Mouse (Mus musculus) frontal cortex, postnatal 14 days (tissue): ENCODE results near the gene Smap2.

Source experiments
- DNase-seq, 2 experiments: peaks; one replicate each; pipeline ENCODE4 v3.0.0; 2022; ENCODE audit warnings: low spot score in 2 of 2

Smap2 gene

DNA sequence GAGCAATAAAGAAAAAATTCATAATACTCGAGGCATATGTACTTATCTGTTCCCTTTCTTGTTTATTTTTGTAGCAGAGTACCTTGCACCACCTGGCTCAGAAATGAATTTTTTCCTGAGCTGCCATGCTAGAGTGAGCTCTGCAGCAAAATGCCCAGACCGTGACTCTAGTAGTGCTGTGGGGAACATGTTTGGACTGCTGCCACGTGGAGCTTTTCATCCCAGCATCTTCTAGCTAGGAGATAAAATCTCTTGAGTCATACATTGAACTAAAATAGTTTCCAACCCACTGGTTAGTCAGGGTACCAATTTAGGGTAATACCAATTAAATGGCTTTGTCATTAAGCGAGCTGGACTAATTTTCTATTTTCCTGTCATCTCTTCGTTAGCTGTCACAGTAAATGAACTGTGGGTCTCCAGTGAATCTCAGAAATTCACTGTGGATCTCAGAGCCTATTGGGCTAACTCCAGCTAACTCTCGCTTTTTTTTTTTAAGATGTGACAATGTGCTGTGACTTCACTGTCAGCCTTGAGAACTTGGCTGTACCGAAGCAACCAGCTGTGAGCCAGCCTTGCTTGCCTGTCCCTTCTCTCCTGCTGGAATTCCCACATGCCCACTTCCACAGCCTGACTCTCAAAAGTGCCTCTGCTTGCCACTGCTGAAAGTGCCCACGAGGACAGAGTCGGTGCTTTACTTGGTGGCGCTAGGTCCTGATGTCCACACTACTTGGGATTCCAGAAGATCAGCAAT is 3.2 kb upstream of the Smap2 start:
- no peak for DNase-seq

DNA sequence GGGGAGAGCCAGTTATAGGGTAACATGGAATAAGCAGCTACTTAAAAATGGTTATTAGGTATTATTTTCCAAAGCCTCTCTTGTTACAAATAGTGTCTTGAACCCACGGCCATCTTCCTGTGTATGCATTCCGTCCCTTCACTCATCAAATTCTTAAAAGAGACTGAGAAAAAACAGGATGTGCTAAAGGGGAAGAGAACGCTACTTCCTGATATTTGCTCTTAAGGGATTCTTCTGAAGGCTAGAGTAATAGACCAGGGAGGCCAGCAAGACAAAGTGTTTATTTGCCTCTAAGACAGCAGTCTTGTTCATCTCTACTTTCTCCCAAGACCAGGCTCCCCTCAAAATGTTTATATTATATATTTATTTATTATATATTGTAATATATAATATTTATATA is 1.2 kb upstream of the Smap2 start:
- no peak for DNase-seq

DNA sequence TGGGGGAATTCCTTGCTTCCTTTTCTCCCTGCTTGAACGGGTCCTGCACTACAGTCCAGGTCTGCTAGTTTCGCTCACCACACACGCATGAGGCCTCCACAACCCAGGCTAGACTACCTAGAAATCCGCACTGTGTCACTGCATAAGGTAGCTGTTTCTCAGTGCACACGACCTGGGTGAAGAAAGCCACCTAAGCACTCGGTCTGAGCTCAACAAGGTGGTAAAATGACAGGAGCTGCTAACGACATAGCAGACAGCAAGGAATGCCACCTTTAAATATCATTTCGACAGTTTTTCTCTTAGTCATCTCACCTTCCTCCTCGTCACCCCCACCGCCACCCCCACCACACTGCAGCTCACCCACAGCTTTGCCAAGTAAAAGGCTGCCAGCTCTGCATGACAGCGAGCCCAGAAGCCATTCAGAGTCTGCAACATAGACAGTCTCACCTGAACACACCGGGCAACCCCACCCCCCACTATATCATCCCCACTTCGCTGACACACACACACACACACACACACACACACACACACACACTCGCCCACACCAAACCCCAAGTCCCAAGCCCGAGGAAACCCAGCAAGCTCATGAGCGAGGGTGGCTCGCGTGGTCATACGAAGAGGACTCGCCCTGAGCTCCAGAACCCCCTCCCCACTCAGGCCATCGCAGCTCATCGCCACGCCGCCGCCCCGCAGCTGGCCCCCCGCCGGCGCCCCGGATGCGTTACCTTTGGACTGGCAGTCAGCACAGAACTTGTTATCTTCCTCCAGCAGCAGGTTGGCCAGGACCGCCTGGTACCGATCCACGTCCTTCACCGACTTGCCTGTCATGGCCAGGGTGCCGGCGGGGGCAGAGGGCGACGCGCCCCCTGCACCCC is 787 bp downstream of the Smap2 start:
- DNase-seq, result peak in 1 of 2 experiments; percentile 38

DNA sequence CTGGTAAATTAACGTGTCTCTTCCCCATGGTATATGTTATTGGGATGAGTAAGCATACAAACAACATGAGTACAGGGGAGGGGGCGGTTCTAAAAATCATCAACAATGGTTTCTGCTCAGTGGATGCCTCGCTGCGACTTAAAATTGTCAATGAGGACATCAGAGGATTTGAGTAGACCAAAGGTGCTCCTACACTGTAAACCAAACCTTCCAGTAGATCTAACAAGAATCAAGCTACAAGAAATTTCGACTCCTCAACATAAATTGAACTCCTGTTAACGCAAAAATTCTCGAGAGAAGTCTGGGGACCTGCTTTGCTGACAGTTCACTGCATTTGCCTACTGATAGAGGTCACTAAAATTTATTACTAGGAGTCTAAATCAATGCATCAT is 1.8 kb downstream of the Smap2 start:
- DNase-seq, result no peak

DNA sequence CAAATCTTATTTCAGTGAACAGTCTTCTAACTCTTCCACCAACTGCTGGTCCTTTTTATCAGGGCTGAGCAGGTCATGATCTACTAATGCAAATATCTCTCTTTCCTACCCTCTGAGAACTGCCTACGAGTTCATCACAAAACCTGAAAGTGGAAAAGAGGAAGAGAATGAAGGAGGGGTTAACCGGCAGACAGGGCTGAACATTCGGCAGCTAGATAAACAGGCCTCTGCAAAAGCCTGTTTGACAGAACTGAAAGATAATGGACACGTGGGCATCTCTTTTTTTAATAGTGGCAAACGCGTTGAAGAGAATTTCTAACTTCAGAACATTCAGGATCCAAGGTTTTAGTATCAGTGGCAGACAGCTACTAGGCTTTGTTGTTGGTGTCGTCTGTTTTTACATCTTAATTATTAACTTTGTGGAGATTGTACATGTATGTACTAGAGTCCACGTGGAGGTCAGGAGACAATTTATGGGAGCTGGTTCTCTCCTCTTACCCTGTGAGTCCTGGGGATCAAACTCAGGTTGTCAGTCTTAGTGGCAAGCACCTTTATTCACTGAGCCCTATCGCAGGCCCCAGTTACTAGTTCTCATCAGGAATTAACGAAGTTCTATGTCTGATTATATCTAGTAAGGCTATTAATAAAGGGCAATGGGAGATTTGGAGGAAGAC is 2.3 kb downstream of the Smap2 start:
- DNase-seq, result no peak

DNA sequence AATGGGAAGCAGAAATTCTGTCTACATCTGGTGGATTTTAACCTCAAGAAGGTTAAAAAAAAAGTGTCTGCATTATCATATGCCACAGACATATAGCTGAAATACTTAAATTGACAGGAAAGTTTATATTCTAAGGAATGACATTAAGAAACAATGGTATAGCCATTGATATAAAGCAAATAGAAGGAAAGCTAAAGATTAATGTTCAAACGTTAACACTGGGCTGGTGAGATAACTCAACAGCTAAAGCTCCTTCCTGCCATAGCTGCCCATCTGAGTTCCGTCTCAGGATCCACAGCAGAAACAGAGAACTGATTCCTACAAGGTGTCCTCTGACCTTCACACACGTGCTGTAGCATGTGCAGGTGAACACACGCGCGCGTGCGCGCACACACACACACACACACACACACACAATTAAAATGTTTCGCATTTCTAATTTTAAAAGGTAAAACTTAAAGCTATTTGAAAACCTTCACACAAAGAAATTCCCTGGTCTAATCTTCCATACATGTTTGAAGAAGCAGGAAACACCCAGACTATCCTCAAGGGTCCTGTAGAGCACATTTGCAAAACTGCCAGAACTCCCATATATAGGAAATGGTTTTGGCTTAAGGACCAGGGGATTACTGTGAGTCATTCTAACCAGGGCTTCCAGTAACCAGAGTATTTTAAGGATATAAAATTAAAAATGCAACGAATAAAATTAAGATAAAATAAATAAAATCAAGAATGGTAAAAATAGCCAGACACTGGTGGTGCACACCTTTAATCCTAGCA is 6.1 kb downstream of the Smap2 start:
- DNase-seq, result no peak

DNA sequence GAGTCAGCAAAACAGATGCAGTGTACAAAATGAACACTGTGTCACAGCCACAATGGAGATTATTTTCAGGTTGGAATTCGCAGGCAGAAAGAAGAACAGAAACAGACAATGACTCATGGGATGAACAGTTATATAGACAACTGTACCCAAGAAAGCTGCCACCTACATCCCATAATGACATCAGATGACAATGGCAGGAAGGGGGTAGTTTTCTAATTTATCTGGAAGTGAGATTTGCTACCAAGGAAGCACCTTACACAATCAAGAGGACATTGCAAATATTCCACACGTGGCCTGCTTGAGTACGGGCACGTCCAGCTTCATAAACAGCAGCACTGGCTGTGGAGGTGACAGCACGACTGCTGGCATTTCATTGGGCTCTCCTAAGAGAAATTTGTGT is 7.9 kb downstream of the Smap2 start:
- DNase-seq, result no peak

DNA sequence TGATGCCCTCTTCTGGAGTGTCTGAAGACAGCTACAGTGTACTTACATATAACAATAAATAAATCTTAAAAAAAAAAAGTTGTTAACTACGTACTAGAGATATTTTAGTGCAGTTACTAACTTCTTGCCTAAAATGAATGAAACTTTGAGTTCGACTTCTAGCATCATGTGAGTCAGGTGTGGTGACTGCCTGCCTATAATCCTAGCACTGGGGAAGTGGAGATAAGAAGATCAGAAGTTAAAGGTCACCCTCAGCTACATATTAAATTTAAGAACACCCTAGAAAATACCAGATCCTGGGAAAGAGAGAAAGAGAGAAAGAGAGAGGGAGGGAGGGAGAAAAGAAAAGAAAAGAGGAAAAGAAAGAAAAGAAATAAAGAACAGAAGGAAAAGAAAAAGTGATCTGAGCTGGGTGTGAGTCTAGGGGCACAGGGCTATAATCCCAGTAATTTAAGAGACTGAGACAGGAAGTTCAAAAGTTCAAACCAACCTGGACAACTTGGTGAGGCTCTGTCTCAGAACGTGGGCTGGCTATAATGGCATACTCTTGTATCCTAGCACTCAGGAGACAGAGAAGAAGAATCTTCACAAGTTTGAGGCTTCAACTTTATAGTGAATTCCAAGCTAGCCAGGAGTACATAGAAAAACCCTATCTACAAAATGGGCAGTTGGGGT is 8.8 kb downstream of the Smap2 start:
- DNase-seq, result no peak

DNA sequence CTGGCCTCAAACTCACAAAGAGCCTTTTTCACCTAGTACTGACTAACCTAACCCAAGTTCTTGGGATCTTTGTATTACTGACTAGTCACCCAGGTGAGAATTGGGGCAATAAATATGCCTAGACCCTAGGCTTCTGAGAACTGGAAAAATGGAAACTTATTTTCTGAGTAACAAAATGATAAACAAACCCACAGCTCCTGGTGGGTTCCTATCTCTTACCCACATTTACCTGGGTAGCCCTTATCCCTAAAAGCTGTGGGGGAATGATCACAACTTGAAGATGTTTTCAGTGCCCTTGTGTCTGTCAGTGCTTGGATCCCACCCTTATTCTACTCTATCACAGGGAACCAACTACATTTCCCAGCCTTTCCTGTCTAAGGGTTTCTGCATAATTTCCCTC is 10.0 kb downstream of the Smap2 start:
- DNase-seq, result no peak

DNA sequence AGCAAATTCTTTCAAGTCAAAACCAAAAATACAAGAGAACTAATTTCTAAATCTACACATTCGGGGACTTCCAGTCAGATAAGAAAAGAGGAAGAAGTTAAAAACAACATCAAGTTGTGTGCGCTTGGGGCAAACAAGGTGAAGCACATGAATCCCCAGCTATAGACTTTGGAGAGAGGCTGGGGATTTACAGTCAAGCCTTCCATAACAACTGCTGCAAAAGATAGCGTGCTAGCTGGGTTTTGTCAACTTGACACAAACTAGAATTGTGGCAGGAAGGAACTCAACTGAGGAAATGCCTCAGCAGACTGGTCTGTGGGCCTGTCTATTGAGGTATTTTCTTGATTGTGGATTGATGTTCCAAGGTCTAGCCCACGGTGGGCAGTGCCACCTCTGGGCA is 12.4 kb downstream of the Smap2 start:
- DNase-seq, result no peak

DNA sequence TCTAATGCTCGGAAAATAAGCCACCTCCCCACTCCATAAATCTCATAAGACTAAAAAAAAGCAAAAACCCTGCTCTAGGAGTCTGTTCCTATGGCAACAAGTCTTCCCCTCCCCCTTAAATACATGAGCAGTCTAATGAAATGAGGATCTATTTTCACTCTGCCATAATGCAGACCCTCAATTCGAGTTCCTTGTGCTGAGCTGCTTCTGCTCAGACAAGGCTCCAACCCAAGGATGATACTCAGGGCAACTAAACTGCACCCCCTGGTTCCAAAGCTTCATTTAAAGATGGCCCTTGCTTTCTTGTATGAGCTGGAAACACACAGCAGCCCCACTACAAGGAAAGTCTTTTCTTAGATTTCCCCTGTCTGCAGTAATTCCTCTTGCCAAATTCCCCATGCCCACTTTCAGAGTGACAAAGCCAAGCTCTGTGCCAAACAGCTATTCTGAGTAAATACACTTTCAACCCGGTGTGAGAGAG is 13.4 kb downstream of the Smap2 start:
- no peak for DNase-seq

DNA sequence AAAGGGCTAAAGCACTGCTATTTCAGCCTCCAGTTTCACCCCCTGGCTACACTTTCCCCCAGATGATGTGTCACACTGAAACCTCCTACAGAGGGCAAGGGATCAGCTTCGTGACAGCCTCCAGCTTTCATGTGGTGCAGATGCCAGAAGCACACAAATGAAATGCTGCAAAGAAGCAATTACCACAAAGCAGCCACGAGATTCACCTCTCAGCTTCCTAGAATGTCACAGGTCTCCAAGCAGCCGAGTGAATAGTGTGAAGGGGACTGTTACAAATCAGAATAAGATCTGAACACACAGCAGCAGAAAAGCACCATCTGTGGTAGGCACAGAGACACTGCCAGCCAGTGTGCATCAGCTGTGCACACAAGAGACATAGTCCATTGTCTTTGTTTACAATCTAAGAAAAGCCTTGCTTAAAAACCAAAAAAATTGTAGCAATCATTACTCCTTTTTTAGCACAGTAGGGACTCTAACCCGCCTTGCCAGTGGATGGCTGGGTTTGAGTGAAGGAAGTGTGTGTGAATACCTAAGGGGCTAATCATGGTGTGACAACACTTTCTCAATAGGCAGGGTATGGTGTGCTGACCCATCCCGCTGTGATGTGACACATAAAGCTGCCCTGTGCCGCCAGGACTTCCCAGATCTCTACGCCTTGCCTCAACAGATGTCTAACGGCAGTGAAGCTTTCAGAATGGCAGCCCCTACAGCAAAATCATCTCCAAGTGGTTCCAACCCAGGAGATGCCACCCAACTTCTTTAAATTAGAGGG is 14.5 kb downstream of the Smap2 start:
- DNase-seq, result no peak

DNA sequence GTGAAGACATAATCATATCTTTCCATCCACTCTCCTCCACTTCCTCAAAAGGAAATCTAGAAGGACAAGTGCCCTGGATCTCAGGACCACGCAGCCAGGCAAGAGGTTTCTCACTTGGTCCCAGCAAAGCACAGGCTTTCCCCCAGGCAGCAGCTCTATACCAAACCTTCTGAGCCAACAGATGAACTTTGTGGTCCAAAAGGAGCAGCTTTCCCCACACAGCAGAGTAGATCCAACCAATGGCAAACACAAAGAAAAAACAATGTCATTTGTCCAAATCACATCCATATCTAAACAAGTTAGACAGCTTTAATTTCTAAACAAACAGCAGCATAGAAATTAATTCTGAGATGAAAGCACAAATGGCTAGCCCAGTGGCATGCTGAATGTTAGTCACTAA is 15.4 kb downstream of the Smap2 start:
- DNase-seq, result no peak

DNA sequence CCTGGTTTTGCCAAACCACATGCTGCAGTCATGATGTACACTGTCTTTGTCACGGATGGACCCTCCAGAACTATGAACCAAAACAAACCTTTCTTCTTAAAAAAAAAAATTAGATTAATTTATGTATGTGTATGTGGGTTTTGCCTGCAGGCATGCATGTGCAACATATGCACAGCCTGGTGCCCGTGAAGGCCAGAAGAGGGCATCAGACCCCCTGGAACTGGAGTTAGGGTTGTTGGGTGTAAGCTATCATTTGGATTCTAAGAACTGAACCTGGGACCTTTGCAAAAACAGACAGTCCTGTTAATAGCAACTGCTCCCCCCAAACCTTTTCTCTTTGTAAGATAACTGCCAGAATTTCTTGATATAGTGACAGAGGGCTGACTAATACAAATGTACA is 16.0 kb downstream of the Smap2 start:
- DNase-seq, result no peak

DNA sequence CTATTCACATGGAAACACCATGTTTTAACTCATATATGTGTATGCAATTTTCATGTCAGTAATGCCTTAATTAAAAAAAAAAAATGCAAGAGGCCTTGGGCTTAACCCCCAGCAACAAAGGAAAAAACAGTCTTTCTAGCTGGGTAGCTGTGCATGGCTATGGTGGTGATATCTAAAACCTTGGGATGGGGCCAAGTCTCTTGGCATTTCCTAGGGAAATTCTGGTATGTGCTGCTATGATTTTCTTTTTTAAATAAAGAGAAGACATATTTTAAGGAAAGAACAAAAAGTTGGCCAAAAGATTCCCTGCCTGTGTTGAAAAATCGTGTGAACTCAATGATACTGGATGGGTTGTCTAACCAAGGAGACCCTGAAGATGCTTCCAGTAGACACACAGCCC is 21.1 kb downstream of the Smap2 start:
- DNase-seq, result no peak

DNA sequence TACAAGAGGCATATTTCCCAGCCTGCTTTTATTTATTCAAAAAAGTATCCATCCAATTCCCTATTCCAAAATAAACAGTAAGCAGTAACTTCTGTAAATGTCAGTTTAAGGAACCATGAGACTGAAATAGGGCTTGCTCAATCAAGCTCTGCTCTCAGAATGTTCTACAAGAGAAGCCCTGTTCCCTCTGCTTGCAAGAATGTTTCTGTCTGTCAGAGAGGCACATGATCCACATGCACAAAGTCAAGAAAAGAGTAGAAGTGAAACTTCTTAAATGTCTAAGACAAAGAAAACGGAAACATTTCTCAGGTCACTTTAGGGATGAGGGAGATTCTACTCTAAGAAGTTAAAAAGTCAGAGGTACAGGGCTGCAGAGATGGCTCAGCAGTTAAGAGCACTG is 24.0 kb downstream of the Smap2 start:
- DNase-seq, result no peak

DNA sequence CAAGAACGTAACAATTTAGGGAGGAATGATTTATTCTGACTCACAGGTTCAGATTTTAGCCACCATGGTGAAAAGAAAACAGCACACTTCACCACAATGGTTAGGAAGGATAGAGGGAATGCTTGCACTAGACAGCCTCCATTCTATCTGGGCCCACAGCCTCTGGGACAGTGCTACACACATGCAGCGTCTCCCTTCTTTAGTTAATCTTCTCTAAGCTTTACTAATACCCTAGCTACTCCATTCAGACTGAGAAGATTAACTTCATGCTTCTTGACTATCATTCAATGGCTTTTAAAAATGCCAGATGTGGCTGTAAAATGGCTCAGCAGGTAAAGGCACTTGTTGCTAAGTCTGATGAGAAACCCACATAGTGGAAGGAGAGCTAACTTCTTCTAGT is 24.8 kb downstream of the Smap2 start:
- no peak for DNase-seq

DNA sequence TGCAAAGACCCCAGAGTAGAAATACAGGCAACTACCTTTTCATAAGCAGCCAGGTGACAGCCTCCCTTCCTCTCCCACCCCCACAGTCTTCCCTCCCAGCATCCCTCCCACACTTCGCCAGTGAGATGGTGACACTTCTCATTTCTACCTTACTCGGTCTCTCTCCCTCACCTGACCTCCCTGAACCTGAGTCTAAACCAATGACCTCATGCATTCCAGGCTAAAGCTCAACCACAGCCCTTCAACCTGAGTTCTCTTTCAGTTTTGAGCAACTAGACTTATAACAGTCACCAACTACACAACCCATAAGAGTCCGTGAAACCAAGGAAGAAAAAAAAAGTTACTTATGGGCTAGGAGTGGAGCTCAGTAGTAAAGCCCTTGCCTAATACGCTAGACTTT is 29.7 kb downstream of the Smap2 start:
- no peak for DNase-seq

DNA sequence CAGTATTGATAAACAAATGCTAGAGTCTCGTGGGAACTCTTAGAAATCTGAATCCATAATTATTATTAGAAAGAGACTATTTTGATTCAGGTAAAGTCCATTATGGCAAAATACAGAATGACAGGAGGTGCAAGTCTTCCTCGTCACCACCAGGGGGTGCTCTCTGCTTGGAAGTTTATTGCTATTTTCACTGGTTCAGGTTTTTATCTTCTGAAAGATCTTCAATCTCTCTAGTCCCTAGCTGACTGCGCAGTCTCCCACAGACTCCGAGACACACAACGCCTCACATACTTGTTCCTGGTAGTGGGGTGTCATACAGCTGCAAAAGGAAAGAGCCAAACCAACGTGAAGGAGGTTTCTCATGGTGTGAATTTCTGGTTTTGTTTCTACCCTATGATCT is 30.6 kb downstream of the Smap2 start:
- DNase-seq, result no peak

DNA sequence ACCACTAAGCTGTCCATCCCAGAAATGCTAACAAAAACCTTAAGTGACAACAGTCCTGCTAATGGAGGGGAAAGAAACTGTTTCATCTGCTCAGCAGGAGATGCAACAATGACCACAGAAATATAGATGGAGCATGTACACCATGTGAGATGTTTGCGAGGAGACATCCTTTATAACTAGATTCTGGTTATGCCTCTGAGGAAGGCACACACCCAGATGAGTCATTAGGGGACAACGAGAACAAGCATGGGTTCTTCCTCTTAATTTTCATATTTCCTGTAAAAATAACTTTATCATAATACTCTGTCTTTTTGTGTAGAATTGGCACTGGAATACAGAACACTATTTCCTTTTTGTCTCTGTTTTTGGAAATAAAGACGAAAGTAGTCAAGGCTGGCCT is 38.8 kb downstream of the Smap2 start:
- no peak for DNase-seq

DNA sequence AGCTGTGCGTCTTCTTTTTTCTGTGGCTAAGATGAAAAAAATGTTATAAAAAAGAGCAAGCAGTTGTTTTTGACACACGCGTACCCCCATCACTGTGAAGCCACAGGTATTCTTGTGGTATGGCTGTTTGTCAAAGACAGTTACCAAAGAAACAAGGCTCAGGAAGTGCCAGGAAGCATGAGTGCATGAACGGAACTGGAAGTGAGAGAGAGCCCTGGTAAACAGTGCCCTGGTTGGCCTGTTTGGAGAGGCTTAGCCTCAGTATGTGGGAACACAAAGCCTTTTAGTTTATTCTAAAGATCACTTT is 41.7 kb downstream of the Smap2 start:
- no peak for DNase-seq
